Mouse (Mus musculus): ENCODE results near the gene Rab42. TPM values are rescaled to one million over a fixed set of nuclear protein-coding genes. Genes with fewer than 3 reads are reported as not detected.

Gene Rab42
- polyA plus RNA-seq, 1 experiment from 2014 or later = 0.73 TPM

DNA sequence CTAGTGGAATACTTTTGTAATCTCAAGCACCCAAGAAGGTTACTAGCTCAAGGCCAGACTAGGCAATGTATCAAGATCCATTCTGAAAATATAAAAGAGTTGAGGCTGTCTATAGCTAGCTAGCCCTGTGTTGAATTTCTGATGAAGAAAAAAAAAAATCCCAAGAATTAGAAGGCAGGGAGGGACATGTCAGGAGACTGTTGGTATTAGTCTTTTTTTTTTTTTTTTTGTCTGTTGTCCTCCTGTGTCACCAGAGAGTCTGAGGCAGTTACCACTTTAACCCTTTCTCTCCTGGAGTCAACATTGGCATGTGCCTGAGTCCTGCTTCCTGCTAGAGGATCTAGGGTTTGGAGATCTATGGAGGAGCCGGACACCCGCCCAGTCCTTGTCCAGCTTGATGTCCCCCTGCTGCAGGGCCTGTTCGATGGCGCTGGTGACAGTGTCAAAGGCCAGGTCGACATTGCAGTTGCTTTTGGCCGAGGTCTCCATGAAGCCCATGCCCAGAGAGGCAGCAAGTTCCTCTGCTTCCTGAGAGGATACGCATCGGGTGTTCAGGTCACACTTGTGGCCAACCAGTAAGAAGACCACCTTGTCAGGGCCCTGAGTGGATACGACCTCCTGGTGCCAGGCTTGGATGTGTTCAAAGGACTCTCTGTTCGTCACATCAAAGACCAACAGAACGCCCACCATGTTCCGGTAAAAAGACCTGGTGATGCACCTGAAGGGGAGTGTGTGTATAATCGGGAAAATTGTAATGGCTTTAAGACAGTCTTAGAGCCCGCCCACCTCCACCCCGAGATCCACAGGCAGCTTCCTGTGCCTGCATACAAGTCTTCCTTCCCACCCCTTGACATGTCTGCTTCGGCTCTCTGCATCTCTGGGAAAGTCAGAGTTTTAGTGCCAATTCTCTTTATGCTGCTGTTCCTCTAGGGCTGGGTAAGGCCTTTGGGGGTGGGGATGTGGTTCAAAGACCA lies 933 bp downstream of the Rab42 start:
- H3K27ac ChIP-seq (ENCODE audit: low read depth) = no peak overlapping the region

DNA sequence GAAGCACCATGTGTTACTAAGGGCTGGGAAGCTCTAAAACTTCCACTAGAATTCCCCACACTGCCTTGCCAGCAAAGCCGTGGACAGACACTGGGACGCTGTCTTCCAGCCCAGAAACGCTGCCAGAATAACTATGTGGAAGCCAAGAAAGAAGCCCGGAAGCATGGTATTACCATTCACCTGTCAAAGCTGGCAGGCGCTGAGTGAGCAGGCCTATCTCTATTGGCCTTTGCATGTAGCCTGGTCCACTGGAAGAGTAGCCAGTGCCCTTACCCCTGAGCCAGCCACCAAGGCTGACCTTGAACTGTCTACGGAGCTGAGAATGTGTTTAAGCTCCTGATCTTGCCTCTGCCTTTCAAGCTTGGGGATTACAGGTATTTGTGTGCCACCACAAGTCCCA lies 1.7 kb downstream of the Rab42 start:
- Histone ChIP-seq H3K27me3 (ENCODE audit: insufficient read depth, low read length) (no peaks in the 10 kb centered on the region), H3K4me3 (ENCODE audit: low read depth, low read length) (no peak overlapping the region), H3K36me3 (replicated peaks; ENCODE audit: insufficient read depth, low read length) (no peaks in the 10 kb centered on the region), H3K27ac (ENCODE audit: low read depth) (no peak overlapping the region), H3K9me3 (ENCODE audit: low read length) (no peaks in the 10 kb centered on the region), H3K9ac (replicated peaks) (no peak overlapping the region), H3K4me1 (ENCODE audit: insufficient read depth) (peaks cover 7% of the 10 kb centered on the region; the same call in 1 of the 2 replicates), H3K4me2 (ENCODE audit: low read depth, low read length) (no peak overlapping the region)
- no peak for ATAC-seq
- TF ChIP-seq CTCF (IDR thresholded peaks at IDR 0.05; ENCODE audit: low read depth) (no peak), EP300 (IDR thresholded peaks at IDR 0.05; ENCODE audit: low read depth) (no peak)
- 74% methylated on average over 6 of the region's 6 CpGs for WGBS (ENCODE audit: insufficient replicate concordance)
- no peak for DNase-seq

More for the DNA sequence above, 933 bp downstream of the Rab42 start:
- Histone ChIP-seq H3K4me2 (ENCODE audit: low read depth, low read length) (peak overlapping the region; percentile 87), H3K9me3 (ENCODE audit: low read length) (no peaks in the 10 kb centered on the region), H3K4me3 (ENCODE audit: low read depth, low read length) (peak overlapping the region; percentile 53), H3K36me3 (replicated peaks; ENCODE audit: insufficient read depth, low read length) (no peaks in the 10 kb centered on the region), H3K9ac (replicated peaks) (peak overlapping the region; percentile 61; the same call in 1 of the 2 replicates), H3K4me1 (ENCODE audit: insufficient read depth) (peaks cover 7% of the 10 kb centered on the region; the same call in 1 of the 2 replicates), H3K27me3 (ENCODE audit: insufficient read depth, low read length) (no peaks in the 10 kb centered on the region)
- ATAC-seq (no peak), DNase-seq (no peak)
- WGBS (ENCODE audit: insufficient replicate concordance) = 57% methylated on average over 16 of the region's 16 CpGs
- no peak for TF ChIP-seq CTCF (IDR thresholded peaks at IDR 0.05; ENCODE audit: low read depth)

DNA sequence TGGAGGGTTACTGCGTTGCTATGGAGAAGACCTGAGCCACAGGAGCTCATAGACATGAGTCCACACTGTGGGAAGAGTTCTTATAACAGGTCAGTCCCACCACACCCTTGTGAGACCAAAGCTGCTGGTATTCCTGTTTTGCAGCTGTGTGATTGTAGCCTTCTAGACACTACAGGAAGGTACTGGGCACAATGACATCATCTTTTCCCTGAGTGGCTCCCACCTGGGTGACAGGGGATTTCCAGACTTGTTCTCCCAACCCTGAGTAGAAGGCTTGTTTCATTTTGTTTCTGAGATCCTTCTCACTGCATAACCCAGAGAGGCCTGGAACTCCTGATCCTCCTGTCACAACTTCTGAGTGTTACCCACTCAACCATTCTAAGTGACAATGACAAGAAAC lies 3.3 kb downstream of the Rab42 start:
- Histone ChIP-seq H3K4me1 (ENCODE audit: insufficient read depth) (peaks cover 4% of the 10 kb centered on the region; the same call in 1 of the 2 replicates), H3K9me3 (ENCODE audit: low read length) (no peaks in the 10 kb centered on the region), H3K9ac (replicated peaks) (no peak overlapping the region), H3K27ac (ENCODE audit: low read depth) (no peak overlapping the region), H3K36me3 (replicated peaks; ENCODE audit: insufficient read depth, low read length) (no peaks in the 10 kb centered on the region), H3K4me2 (ENCODE audit: low read depth, low read length) (no peak overlapping the region), H3K27me3 (ENCODE audit: insufficient read depth, low read length) (no peaks in the 10 kb centered on the region), H3K4me3 (ENCODE audit: low read depth, low read length) (no peak overlapping the region)
- DNase-seq (no peak), ATAC-seq (no peak)
- TF ChIP-seq EP300 (IDR thresholded peaks at IDR 0.05; ENCODE audit: low read depth) (no peak), CTCF (IDR thresholded peaks at IDR 0.05; ENCODE audit: low read depth) (no peak)
- WGBS (ENCODE audit: insufficient replicate concordance) = 95% methylated on average over 1 of the region's 1 CpGs

DNA sequence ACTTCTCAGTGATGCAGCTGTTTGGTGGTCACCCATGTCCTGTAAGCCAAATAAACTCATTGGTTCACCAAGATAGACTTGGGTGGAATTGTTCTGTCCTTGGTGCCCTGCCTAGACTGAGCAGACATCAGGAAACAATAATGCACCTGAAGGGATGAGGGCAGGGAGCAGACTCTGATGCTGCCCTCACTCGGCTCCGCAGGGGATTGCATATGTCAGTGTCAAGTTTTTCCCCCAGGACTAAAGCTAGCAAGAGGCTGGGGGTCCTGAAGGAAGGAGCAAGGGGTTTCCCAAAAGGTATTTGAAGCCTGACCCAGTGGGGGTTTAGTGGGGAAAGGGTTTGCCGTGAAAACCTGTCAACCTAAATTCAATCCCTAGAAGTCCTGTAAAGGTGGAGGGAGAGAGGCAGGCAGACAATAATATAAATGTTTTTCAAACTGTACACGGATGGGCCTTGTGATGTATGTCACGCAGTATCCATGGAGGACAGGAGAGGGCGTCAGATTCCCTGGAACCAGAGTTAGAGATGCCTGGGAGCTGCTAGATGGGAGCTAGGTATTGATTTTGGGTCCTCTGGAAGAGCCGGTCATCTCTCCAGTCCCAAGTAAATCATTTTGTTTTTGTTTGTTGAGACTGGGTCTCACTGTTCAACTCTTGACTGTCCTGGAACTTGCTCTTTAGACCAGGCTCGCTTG lies 7.3 kb downstream of the Rab42 start:
- Histone ChIP-seq H3K9me3 (ENCODE audit: low read length) (peaks cover 4% of the 10 kb centered on the region; the same call in 1 of the 2 replicates), H3K4me2 (ENCODE audit: low read depth, low read length) (no peak overlapping the region), H3K27me3 (ENCODE audit: insufficient read depth, low read length) (no peaks in the 10 kb centered on the region), H3K4me1 (ENCODE audit: insufficient read depth) (no peaks in the 10 kb centered on the region), H3K4me3 (ENCODE audit: low read depth, low read length) (no peak overlapping the region), H3K9ac (replicated peaks) (no peak overlapping the region), H3K27ac (ENCODE audit: low read depth) (no peak overlapping the region), H3K36me3 (replicated peaks; ENCODE audit: insufficient read depth, low read length) (peaks cover 17% of the 10 kb centered on the region)
- peak; percentile 43 for DNase-seq
- 48% methylated on average over 8 of the region's 8 CpGs for WGBS (ENCODE audit: insufficient replicate concordance)
- ATAC-seq = 0 out of 2 replicates have a peak, but pooled peaks have one; percentile 27
- TF ChIP-seq EP300 (IDR thresholded peaks at IDR 0.05; ENCODE audit: low read depth) (no peak), CTCF (IDR thresholded peaks at IDR 0.05; ENCODE audit: low read depth) (peak; percentile 54)

DNA sequence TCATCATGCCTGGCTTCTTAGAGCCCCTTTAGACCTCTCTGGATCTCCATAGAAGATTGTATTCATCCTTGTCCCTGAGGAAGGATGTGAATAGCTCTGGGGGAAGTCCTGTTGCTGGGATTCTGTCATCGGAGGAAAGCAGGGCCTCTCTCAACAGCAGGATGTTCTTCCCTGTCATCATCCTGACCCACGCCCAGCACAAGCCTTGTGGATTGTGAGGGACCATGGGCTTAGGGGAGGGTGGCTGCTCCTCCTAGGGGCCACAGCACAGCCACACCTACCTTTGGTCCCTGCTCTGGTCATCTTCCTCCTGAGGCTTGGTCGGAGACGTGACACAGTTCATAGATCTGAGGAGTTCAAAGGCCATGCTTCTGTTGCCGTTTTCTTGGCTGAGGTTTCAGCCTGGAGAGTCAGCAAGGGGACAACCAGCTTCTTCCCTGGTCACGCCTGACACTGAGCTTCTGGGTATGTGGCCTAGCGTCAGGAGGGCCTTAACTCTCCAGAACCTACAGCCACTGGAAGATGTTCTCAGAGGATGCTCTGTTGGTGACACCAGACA lies 9.4 kb downstream of the Rab42 start:
- H3K4me1 ChIP-seq (ENCODE audit: insufficient read depth) = no peaks in the 10 kb centered on the region
- H3K4me3 ChIP-seq (ENCODE audit: low read depth, low read length) = no peak overlapping the region
- DNase-seq (no peak), ATAC-seq (no peak)
- no peak overlapping the region; the same call in 1 of the 2 replicates for H3K9ac ChIP-seq (replicated peaks)
- H3K27me3 ChIP-seq (ENCODE audit: insufficient read depth, low read length) = no peaks in the 10 kb centered on the region
- peaks cover 22% of the 10 kb centered on the region for H3K36me3 ChIP-seq (replicated peaks; ENCODE audit: insufficient read depth, low read length)
- peaks cover 4% of the 10 kb centered on the region; the same call in 1 of the 2 replicates for H3K9me3 ChIP-seq (ENCODE audit: low read length)
- no peak for TF ChIP-seq CTCF (IDR thresholded peaks at IDR 0.05; ENCODE audit: low read depth)
- no peak for TF ChIP-seq EP300 (IDR thresholded peaks at IDR 0.05; ENCODE audit: low read depth)
- no peak overlapping the region for H3K27ac ChIP-seq (ENCODE audit: low read depth)
- H3K4me2 ChIP-seq (ENCODE audit: low read depth, low read length) = no peak overlapping the region
- WGBS (ENCODE audit: insufficient replicate concordance) = 77% methylated on average over 7 of the region's 7 CpGs

DNA sequence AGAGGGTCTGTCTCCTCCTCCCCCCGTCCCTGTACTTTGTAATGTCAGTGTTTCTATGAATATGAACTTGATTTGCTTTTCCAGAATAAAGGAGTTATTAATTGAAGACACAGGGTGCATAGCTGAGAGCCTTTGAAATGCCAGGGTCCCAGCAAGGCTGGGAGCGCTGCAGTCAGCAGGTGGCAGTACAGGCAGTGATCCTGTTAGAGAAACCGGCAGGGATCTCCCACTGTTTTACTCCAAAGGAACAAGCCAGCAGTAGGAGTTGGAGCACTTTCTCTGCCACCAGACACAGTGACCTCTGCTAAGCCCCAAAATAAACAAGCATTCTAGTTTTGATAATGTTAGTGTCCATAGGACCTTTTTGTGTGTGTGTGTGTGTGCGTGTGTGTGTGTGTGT lies 10.2 kb downstream of the Rab42 start:
- H3K27ac ChIP-seq (ENCODE audit: low read depth) = no peak overlapping the region
- WGBS (ENCODE audit: insufficient replicate concordance) = 59% methylated on average over 4 of the region's 4 CpGs
- no peaks in the 10 kb centered on the region for H3K27me3 ChIP-seq (ENCODE audit: insufficient read depth, low read length)
- H3K4me2 ChIP-seq (ENCODE audit: low read depth, low read length) = no peak overlapping the region
- DNase-seq (no peak), ATAC-seq (no peak)
- peaks cover 22% of the 10 kb centered on the region for H3K36me3 ChIP-seq (replicated peaks; ENCODE audit: insufficient read depth, low read length)
- no peak for TF ChIP-seq EP300 (IDR thresholded peaks at IDR 0.05; ENCODE audit: low read depth)
- peak; percentile 59 for TF ChIP-seq CTCF (IDR thresholded peaks at IDR 0.05; ENCODE audit: low read depth)
- H3K4me3 ChIP-seq (ENCODE audit: low read depth, low read length) = no peak overlapping the region
- H3K4me1 ChIP-seq (ENCODE audit: insufficient read depth) = no peaks in the 10 kb centered on the region
- H3K9me3 ChIP-seq (ENCODE audit: low read length) = peaks cover 4% of the 10 kb centered on the region; the same call in 1 of the 2 replicates
- H3K9ac ChIP-seq (replicated peaks) = no peak overlapping the region
